Mouse (Mus musculus) olfactory bulb, adult 2 months (tissue): ENCODE measurements at regions not wholly inside any gene's neighbourhood (a gene's known extent, or its start where the extent isn't known, plus 50 kb on each side); places are given as distances from the start of the nearest gene placed in this dataset.

Experiments
- H3K27ac ChIP-seq: fragments of 200-500 bp; 2 replicates; pipeline ENCODE4 v1.5.1; 2012; ENCODE audit warnings: low read depth, low read length; ENCODE audit not compliant: insufficient read depth
- H3K4me1 ChIP-seq: fragments of 200-500 bp; 2 replicates; pipeline ENCODE4 v1.6.1; 2012; ENCODE audit warnings: low read length; ENCODE audit not compliant: control insufficient read depth, insufficient read depth
- H3K4me3 ChIP-seq: fragments of 200-500 bp; 2 replicates; pipeline ENCODE4 v1.5.1; 2012; ENCODE audit warnings: mild to moderate bottlenecking, low read depth, low read length, moderate library complexity; ENCODE audit not compliant: insufficient read depth
- CTCF ChIP-seq: fragments of 200-500 bp; IDR thresholded peaks from 2 replicates; pipeline ENCODE4 v1.5.1; 2012; ENCODE audit warnings: low read depth, mild to moderate bottlenecking, low read length, moderate library complexity; ENCODE audit not compliant: insufficient read depth
- POLR2A ChIP-seq: fragments of 200-500 bp; IDR thresholded peaks from 2 replicates; pipeline ENCODE4 v1.6.1; 2012; ENCODE audit warnings: mild to moderate bottlenecking, low read depth, low read length, moderate library complexity; ENCODE audit not compliant: insufficient read depth
- WGBS: fragments of 180-500 bp; shearing (Covaris S2); methylation state at CpG from one replicate; pipeline ENCODE4 v1.1.7; 2018; 5-methylcytosine and 5-hydroxymethylcytosine counted together

- Histone ChIP-seq H3K27ac (no peak overlapping the region), H3K4me1 (peaks cover 5% of the 10 kb centered on the region), H3K4me3 (no peak overlapping the region)
- no peak for TF ChIP-seq POLR2A
- no peak for TF ChIP-seq CTCF
- WGBS: 37% methylated on average over 18 of the region's 18 CpGs
Observed at GRCm38 (mm10) chr7:36605026-36605698, 92.8 kb upstream of the Tshz3 start.

- 74% methylated on average over 6 of the region's 6 CpGs for WGBS
- Histone ChIP-seq H3K27ac (no peak overlapping the region), H3K4me1 (no peaks in the 10 kb centered on the region), H3K4me3 (no peak overlapping the region)
- TF ChIP-seq CTCF: no peak
- no peak for TF ChIP-seq POLR2A
Observed at GRCm38 (mm10) chr7:36620256-36620655, 77.7 kb upstream of the Tshz3 start.

- 35% methylated on average over 3 of the region's 3 CpGs for WGBS
- Histone ChIP-seq H3K4me3 (no peak overlapping the region), H3K27ac (no peak overlapping the region), H3K4me1 (no peaks in the 10 kb centered on the region)
- TF ChIP-seq CTCF (no peak), POLR2A (no peak)
Observed at GRCm38 (mm10) chr7:36644252-36644651, 53.7 kb upstream of the Tshz3 start.
